Mouse (Mus musculus): ENCODE measurements around the gene Aldh3b2.

The Aldh3b2 gene

DNA sequence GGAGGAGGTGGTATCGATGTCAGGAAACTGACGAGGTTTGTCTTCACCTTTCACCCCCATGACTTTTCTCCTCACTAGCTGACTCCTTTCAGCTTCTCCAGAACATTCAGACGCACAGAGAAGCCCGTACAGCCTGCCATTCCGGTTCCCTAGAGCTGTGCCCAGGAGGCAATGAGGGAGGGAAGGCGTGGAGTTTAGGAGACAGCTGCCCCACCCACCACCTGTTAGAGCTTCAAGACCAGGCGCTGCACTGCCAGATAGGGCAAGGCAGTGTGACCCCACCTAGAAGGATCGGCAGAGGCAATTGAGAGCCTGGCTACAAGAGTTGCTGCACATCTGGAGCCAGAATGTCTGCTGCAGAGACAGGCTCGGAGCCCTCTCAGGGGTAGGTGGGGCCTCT, at the start of gene Aldh3b2:
Aldh3b2 (plus strand) TSS at position 100 of the 400 bp plus-strand sequence.
- no peak for ATAC-seq (ENCODE audit: insufficient number of reproducible peaks, low FRiP score, low TSS enrichment)

DNA sequence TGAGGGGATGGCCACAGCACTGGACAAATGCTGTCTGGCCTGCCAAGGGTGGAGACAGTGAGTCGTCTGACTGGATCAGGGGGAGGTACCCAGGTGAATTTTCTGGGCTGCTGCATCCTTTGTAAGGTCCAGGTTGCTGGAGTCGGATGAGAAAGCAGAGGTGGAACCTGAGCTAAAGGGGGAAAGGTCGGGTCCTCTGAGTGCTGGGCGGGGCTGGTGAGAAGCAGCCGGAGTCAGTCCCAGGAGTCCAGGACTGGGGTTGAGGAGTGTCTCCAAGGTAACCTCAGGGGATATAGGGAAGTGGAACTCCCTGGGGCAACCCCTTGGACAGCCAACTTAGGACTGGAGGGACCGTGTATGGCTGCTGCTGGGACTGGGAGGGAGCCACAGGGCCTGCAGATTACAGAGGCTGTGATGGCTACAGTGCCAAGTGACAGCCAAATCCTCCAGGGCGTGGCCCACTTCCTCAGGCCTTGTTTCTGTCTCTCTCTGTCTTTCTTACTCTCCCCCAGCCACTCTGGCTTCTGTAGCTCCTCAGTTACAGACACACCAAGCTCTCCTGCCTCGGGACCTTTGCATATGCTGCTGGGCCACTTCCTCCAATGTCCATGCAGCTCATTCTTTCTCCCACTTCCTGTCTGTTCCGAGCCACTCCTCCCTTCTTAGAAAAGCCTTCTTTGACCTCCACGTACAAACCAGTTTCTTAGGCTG, 49.3 kb upstream of the Aldh3b2 start:
- no peak for ATAC-seq (ENCODE audit: insufficient number of reproducible peaks, low FRiP score, low TSS enrichment)

DNA sequence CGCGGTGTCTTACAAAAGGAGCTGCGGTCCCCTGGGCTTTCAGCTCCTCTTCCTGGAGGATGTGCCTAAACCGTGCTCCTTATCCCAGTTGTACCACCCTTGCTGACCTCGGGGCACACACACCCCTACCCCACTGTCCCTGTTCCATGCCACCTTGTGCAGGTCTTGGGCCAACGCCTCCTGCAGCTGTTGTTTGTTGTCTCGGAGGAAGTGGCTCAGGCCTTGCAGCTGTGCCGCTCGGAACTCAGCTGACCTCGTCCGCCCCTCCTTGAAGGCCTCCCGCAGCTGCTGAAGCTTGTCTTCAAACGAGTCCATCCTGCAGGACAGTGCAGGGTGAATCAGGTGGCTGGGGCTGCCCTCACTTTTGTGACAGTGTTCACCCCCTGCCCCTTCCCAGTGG, 48.5 kb upstream of the Aldh3b2 start:
- ATAC-seq (ENCODE audit: insufficient number of reproducible peaks, low FRiP score, low TSS enrichment) = no peak

DNA sequence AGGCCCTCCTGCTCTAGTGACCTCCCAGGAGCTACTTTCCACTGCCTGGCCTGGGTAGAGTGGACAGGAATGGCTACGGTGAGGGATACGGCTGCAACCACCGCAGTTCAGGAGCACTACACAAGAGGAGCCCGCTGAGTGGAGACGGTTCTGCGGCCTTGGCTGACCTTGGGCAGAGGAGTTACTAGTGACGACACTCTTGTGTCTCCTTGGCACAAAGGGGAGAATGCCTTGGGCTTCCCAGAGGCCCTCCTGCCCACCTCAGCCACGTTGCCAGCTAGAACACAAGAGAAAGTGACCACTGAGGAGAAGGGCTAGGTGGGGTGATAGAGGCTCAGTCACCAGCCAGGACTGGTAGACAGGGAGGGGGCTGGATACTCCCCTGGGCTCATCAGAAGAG, 47.9 kb upstream of the Aldh3b2 start:
- no peak for ATAC-seq (ENCODE audit: insufficient number of reproducible peaks, low FRiP score, low TSS enrichment)

DNA sequence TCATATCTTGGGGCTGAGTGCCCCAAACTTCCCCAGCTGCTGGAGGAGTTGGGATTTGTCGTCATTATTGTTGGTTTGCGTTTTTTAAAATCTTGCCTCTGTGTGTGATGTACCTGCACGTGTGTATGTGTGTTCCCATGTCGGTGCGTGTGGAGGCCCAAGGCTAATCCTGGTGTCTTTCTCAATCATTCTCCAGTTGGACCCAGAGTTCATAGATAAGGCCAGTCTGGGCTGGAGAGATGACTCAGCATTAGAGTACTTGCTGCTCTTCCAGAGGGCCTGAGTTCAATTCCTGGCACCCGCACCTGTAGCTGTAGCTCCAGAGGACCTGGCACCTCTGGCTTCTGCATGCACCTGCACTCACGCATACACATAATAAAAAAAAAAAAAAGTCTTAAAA, 47.3 kb upstream of the Aldh3b2 start:
- no peak for ATAC-seq (ENCODE audit: insufficient number of reproducible peaks, low FRiP score, low TSS enrichment)

DNA sequence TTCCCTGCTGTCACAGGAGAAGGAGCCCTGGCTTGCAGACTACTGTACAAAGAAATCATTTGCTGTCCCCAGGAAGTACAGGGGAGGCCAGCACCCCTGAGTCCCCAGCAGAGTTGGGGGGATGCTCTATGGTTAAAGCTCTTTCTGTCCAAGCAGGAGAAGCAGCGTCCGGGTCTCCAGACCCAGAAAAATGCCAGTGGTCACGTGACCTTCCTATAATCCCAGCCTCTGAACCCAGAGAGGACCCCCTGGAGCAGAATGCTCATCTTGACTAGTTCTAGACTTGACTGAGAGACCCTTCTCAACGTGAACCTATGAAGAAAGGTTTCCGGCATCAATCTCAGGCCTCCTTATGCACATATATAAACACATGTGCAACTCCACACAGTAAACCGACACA, 46.3 kb upstream of the Aldh3b2 start:
- no peak for ATAC-seq (ENCODE audit: insufficient number of reproducible peaks, low FRiP score, low TSS enrichment)

DNA sequence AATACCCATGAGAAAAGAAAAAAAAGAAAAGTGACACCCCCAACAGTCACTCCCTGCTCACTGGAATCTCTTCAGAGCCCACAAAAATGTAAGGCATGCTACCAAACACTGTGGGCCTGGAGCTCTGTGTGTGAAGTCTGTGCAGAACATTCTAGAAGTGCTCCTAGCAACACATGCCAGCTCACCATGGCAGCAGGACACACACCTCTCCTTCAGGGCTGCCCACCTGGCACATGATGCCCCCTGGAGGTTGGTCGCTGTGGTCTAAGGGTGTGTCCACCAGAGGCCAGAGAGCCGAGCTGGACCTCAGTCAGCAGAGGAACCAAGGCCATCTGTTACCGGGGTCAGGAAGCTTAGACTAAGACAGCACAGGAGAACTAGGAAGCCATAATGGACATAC, 45.8 kb upstream of the Aldh3b2 start:
- ATAC-seq (ENCODE audit: insufficient number of reproducible peaks, low FRiP score, low TSS enrichment) = no peak

DNA sequence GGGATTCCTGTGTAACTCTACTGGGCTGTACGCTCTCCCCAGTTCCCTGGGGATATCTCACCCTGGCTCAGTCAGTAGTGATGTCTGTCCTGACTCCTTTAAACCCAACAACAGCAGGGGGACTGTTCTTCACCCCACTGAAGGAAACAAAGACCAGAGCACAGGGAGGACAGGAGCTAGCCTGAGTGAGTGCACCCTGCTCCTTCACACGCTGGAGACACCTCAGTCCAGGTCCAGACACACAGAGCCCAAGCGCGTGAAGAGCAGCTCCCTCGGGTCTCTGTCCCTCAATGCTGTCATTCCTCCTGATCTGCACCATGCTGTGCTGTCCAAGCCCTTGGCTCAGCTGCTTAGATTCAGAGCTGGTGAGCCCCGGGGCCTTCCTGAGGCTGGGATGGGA, 45.4 kb upstream of the Aldh3b2 start:
- ATAC-seq (ENCODE audit: insufficient number of reproducible peaks, low FRiP score, low TSS enrichment) = no peak

DNA sequence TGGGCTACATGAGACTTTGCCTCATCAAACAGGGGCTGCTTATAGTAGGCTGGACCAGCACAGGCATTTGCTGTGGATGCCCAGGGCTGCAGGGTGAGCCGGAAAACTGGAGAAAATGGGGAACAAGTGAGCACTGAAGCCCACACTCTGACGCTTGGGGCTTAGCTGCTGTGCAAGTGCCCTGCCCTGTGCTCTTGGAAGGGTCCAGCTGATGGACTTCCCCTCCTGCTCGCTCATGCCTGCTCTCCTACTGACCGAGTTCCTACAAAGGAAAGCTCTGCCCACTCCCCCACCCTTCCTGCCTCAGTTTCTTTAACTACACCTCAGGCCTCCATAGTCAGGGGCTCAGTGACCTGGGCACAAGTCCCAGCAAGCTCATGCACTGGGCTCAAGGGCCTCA, 44.1 kb upstream of the Aldh3b2 start:
- no peak for ATAC-seq (ENCODE audit: insufficient number of reproducible peaks, low FRiP score, low TSS enrichment)

DNA sequence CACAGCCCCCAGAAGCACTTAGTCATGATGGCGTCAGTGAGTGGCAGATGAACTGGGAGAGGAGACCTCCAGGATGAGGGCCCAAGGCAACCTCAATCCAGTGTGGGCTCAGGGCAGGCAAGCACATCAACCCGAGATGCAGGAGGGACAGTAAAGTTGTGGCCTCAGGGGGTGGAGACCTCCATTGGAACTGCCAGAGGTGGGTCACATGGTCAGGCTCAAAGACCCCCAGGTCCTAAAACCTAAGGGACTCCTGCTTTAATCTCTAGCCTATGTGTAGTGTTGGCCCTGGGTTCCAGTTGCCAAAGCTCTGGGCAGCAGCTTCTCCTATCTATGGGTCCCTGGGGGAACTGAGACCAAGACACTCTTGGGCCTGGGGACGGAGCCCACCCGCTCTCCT, 43.3 kb upstream of the Aldh3b2 start:
- no peak for ATAC-seq (ENCODE audit: insufficient number of reproducible peaks, low FRiP score, low TSS enrichment)

DNA sequence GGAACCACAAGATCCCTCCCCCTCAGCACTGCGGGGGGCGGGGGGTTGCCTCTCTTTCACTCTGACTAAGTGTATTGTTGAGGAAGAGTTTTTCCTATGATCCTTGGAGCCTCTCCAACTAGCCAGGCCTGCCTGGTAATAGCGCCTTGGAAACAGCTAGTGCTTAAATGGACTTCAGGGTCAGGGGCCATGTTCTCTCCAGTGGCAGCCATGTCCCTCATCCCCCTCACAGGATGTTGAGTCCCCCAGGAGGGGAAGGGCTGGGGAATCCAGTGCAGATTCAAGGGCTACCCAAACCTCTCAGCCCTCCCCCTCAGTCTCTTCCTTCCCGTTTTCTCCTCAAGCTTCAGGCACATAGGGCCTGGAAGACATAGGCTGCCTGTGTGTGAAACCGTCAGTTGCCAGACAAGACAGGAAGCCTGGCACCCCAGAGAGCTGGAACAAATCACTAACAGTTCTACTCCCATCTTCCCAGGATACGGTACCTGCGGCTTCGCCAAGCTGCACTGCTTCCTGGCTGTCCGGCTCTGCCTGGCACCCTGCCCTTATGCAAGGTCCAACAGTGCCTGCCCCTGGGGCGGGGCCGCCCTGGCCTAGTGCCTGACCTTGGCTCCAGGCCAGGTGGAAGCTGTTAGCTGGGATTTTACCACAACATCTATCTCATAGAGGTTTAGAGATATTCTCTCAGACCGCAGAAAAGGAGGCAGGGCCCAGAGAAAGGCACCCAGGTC, 42.8 kb upstream of the Aldh3b2 start, which contains the start of gene Aldh3b1:
Aldh3b1 (minus strand) TSS at position 598 of the 731 bp plus-strand sequence.
- peak; percentile 65; the same call in 1 of the 2 replicates for ATAC-seq (ENCODE audit: insufficient number of reproducible peaks, low FRiP score, low TSS enrichment)

DNA sequence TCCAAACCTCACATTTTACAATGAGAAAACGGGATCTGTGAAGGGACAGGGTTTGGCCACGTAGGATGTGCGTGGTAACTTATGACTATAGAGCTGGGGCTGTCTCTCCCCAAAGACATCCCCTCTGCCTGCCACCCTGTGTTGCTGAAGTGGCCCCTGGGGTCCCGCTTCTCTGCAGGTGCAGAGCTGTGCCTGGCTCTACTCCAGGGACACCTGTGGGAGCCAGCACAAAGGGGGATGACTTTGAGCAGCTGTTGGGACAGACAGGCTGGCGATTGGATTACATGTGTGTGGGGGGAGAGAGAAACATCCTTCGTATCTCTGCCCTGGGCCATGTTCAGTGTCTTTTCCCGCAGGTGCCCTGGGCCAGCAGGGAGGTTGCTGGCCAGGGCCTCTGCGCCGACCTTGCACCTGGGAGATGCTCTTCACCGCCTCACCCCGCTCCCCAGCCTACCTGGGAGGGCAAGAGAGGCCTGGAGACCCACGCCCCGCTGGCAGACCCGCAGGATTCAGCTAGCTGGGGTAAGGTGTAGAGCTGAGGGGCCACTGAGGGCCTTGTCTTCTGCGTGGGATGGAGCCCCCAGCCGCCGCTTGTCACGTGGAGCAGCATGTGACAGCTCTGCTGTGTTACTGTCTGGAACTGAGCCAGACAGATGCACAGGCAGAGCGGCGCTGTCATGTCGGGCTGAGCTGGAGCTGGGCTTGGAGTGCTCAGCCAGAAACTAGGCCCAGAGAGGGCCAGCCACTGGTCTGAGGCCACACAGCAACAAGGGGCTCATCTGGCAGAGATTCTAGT, 41.7 kb upstream of the Aldh3b2 start:
- no peak for ATAC-seq (ENCODE audit: insufficient number of reproducible peaks, low FRiP score, low TSS enrichment)

DNA sequence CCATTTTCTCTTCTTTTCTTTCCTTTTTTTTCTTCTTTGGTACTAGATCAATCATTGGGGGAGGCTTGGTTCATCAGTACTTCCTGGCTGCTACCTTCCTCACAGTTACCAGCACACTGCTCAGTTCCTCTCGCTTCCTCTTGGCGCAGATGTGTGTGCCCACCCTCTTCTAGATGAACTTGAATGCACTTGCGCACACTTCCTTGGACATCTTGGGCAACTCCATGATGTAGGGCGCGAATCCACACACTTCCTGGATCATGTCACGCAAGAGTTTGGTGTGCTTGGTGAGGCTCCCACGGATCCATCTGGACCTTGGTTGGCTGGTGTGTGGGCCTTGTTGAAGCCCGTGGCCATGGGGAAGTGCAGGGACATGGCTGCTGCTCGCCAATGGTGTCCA, 40.4 kb upstream of the Aldh3b2 start:
- ATAC-seq (ENCODE audit: insufficient number of reproducible peaks, low FRiP score, low TSS enrichment) = no peak

DNA sequence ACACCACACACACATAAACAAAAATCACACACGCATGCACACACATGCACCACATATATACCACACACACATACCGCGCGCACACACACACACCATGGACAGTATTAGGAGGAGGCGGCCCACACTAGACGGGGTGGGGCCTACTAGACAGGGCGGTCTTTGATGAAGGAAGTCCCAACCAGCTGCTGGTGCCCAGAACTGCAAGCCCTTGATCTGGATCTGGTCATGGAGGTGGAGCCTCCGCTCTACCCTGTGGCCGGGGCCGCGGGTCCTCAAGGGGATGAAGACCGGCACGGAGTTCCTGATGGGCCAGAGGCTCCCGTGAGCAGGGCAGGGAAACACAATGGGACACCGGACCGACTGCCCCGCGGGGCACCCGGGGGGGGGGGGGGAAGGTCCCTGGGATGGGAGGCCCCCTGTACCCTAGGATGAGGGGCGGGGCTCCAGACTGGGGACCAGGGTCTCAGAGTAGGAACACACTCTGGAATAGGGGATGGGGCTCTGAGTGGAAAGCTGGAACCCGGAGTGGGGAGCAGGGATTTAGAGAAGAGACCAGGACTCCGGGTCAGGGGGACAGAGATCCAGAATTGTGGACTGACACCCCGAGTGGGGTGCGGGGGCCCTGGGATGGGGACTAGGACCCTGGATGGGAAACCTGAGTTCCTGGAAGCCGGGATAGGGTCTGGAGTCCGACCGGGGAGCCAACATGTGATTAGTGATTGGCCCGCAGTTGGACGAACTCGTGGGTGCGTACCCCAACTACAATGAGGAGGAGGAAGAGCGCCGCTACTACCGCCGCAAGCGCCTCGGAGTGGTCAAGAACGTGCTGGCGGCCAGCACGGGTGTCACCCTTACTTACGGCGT, 36.9 kb upstream of the Aldh3b2 start, which contains the start of gene Unc93b1:
Unc93b1 (plus strand) TSS at position 155 of the 864 bp plus-strand sequence.
- ATAC-seq (ENCODE audit: insufficient number of reproducible peaks, low FRiP score, low TSS enrichment) = 0 out of 2 replicates have a peak, but pooled peaks have one; percentile 20

DNA sequence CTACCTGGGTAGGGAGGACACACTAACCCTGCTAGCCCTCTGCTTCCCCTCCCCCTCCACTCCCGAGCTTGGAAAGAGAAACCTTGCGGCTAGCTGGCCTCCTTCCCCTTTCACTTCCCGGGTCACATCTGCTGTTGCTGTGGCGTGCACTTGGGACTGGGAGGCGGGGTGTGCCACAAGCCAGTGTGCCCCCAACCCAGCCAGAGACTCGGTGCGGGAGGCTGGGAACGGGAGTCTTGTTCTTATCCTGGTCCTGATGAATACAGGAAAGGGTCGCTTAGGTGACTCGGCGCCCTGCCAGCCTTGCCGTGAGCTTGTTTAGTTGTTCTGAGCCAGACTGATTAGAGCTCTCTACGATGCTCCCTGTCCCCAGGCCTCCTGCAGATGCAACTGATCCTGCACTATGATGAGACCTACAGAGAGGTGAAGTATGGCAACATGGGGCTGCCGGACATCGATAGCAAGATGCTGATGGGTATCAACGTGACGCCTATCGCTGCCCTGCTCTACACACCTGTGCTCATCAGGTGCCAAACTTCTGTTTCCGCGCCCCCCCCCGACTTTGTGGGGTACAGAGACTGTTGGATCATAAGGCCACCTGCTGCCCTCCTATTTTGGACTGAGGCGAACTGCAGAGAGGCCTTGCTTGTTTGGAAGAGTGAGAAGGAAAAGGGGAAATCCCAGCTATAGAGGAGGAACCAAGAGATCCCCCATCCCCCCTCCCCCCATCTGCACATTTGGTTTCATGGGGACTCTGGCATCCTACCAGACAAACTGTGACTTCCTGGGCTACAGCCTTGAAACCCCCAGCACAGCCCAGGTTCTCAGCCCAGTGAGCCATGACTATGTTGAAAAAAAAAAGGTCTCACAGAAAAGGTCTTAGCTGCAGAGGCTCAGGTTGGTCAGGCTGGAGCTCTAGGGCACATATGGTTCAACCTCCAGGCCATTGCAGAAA, 36.0 kb upstream of the Aldh3b2 start:
- ATAC-seq (ENCODE audit: insufficient number of reproducible peaks, low FRiP score, low TSS enrichment) = peak; percentile 26; the same call in 1 of the 2 replicates

DNA sequence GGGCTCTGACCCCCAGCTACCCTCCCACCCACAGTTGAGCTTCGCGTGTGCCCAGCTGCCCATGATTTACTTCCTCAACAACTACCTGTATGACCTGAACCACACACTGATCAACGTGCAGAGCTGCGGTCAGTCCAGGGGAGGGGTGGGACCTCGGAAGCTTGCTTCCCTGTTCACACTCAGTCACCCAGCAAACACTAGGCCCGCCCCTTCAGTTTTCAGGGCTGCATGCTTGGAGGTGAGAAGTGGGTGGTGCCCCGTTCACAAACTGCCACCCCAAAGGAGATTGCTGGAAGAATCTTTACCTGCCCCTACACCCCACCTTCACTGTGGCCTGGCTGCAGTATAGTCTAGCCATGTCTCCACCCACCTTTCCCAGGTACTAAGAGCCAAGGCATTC, 29.8 kb upstream of the Aldh3b2 start:
- ATAC-seq (ENCODE audit: insufficient number of reproducible peaks, low FRiP score, low TSS enrichment) = no peak

DNA sequence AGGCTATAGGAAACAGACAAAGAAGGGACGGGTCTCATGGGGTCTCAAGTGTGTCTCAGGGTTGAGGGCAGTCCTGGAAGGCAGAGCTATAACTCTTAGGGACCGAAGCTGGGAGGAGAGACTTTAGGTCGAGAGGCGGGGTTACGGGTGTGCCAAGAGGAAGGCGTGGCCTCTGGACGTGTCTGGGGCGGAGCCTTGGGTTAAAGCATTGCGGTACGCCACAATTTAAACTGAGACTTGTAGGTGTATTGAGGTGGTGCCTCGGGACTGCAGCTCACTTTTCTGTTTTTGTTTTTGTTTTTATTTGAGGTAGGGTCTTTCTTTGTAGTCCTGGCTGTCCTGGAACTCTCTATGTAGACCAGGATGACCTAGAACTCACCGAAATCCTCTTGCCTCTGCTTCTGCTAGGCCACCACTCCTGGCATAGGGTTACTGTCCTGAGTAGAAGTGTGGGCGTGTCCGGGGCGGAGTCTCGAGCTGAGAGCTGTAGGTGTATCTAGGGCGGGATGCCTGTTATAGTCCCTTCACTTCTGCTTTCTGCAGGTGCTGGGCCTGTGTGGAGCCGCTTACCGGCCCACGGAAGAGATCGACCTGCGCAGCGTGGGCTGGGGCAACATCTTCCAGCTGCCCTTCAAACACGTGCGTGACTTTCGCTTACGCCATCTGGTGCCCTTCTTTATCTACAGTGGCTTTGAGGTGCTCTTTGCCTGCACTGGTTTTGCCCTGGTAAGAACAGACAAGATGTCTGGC, 29.0 kb upstream of the Aldh3b2 start:
- ATAC-seq (ENCODE audit: insufficient number of reproducible peaks, low FRiP score, low TSS enrichment) = no peak

DNA sequence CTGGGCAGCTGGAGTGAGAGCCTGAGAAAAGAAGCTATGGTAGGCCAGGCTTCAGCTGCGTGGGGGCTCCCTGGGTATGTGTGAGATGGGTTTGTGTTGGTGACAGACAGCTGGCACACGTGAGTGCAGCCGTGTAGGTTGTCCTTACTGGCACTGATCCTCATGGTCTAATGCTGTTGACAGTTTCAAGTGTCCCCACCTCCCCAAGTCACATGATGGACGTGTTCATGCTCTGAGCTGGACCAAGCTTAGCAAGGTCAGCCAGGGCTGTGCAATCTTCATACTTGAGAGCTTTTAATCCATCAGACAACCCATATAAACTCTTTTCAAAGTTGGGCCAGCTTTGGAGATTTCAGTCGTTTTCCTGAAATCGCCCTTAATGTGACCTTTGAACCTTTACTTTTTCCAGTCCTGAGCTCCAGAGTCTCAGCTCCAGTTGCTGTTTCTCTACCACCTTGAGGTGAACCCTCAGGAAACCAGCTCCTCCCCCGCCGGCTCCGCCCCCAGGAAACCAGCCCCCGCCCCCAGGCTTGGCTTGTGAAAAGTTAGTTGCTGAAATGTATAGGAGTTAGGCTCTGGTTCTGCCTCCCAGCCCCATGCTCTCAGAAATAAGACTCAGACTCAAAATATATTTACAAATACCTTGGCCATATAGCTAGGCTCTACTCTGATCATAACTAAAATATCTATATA, 26.1 kb upstream of the Aldh3b2 start:
- no peak for ATAC-seq (ENCODE audit: insufficient number of reproducible peaks, low FRiP score, low TSS enrichment)
